Mouse (Mus musculus) MEL (cell line): Measurements from ENCODE around the gene Bco1. TPM values are rescaled to one million over a fixed set of nuclear protein-coding genes. Genes with fewer than 3 reads are reported as not detected.

Experiments
- DNase-seq: peaks from one replicate; pipeline ENCODE4 v3.0.0; 2011; ENCODE audit warnings: low read depth, low spot score
- H3K27ac ChIP-seq: 2 replicates; pipeline ENCODE4 v1.5.1; 2012; ENCODE audit warnings: low read depth, mild to moderate bottlenecking, control low read depth, low read length, moderate library complexity; ENCODE audit not compliant: control insufficient read depth
- H3K27me3 ChIP-seq, 2 experiments: fragments of 150-350 bp in 1 of 2; sonication (generic) in 1 of 2; 2 replicates each; pipeline ENCODE4 v1.6.1; 2012; ENCODE audit warnings: low read length in 2 of 2, mild to moderate bottlenecking in 2 of 2, improper control_type of control experiment in 1 of 2, moderate library complexity in 1 of 2; ENCODE audit not compliant: insufficient read depth in 2 of 2, control insufficient read depth in 1 of 2
- H3K36me3 ChIP-seq, 2 experiments: 2 replicates each; pipeline ENCODE4 v1.6.1; 2012 to 2014; ENCODE audit warnings: low read length in 2 of 2, improper control_type of control experiment in 1 of 2, inconsistent platforms in 1 of 2, mild to moderate bottlenecking in 1 of 2; ENCODE audit not compliant: insufficient read depth in 2 of 2, control insufficient read depth in 1 of 2
- H3K4me1 ChIP-seq, 2 experiments: fragments of 150-350 bp in 1 of 2; sonication (generic) in 1 of 2; 2 replicates each; pipeline ENCODE4 v1.6.1; 2012; ENCODE audit warnings: low read length in 2 of 2, improper control_type of control experiment in 1 of 2, mild to moderate bottlenecking in 1 of 2; ENCODE audit not compliant: insufficient read depth in 2 of 2, control insufficient read depth in 1 of 2
- H3K4me3 ChIP-seq, 2 experiments: fragments of 150-350 bp in 1 of 2; sonication (generic) in 1 of 2; 2 replicates each; pipeline ENCODE4 v1.5.1; 2012; ENCODE audit warnings: low read depth in 2 of 2, low read length in 2 of 2, mild to moderate bottlenecking in 2 of 2, moderate library complexity in 2 of 2, control low read depth in 1 of 2, improper control_type of control experiment in 1 of 2; ENCODE audit not compliant: control insufficient read depth in 1 of 2, insufficient read depth in 1 of 2
- H3K79me2 ChIP-seq: 2 replicates; pipeline ENCODE4 v1.6.1; 2012; ENCODE audit warnings: mild to moderate bottlenecking, low read length, moderate library complexity; ENCODE audit not compliant: control insufficient read depth, poor library complexity, insufficient read depth
- H3K9ac ChIP-seq: 2 replicates; pipeline ENCODE4 v1.6.1; 2012; ENCODE audit warnings: low read depth, mild to moderate bottlenecking, control low read depth, low read length, moderate library complexity; ENCODE audit not compliant: control insufficient read depth, poor library complexity, severe bottlenecking
- H3K9me3 ChIP-seq: fragments of 150-350 bp; sonication (generic); replicated peaks from 2 replicates; pipeline ENCODE4 v1.6.1; 2012; ENCODE audit warnings: mild to moderate bottlenecking, low read length, improper control_type of control experiment, moderate library complexity; ENCODE audit not compliant: insufficient read depth
- CHD1 ChIP-seq: IDR thresholded peaks from 2 replicates; pipeline ENCODE4 v1.6.1; 2012; ENCODE audit warnings: low read depth, mild to moderate bottlenecking, inconsistent platforms, low read length, improper control_type of control experiment
- ELF1 ChIP-seq: IDR thresholded peaks from 2 replicates; pipeline ENCODE4 v1.6.1; 2014; ENCODE audit warnings: low read depth, mild to moderate bottlenecking, inconsistent platforms, low read length, improper control_type of control experiment, moderate library complexity
- GATA1 ChIP-seq: IDR thresholded peaks from 2 replicates; pipeline ENCODE4 v1.6.1; 2011; ENCODE audit warnings: low read depth, low read length, improper control_type of control experiment
- JUND ChIP-seq: IDR thresholded peaks from 2 replicates; pipeline ENCODE4 v1.6.1; 2011; ENCODE audit warnings: low read depth, mild to moderate bottlenecking, improper control_type of control experiment, low read length
- MAX ChIP-seq: IDR thresholded peaks from 2 replicates; pipeline ENCODE4 v1.6.1; 2011; ENCODE audit warnings: low read length, improper control_type of control experiment
- MXI1 ChIP-seq: IDR thresholded peaks from 2 replicates; pipeline ENCODE4 v1.6.1; 2011; ENCODE audit warnings: mild to moderate bottlenecking, low read depth, low read length, improper control_type of control experiment
- MYB ChIP-seq: IDR thresholded peaks from 2 replicates; pipeline ENCODE4 v1.6.1; 2011; ENCODE audit warnings: mild to moderate bottlenecking, low read depth, low read length, improper control_type of control experiment
- POLR2A ChIP-seq, 2 experiments: IDR thresholded peaks; 2 replicates each; pipeline ENCODE4 v1.6.1; 2011 to 2012; ENCODE audit warnings: low read length in 2 of 2, mild to moderate bottlenecking in 2 of 2, control low read depth in 1 of 2, improper control_type of control experiment in 1 of 2, low read depth in 1 of 2, moderate library complexity in 1 of 2; ENCODE audit not compliant: control insufficient read depth in 1 of 2, insufficient read depth in 1 of 2, poor library complexity in 1 of 2
- SIN3A ChIP-seq: IDR thresholded peaks from 2 replicates; pipeline ENCODE4 v1.6.1; 2012; ENCODE audit warnings: low read length, improper control_type of control experiment, inconsistent platforms
- UBTF ChIP-seq: IDR thresholded peaks from 2 replicates; pipeline ENCODE4 v1.6.1; 2012; ENCODE audit warnings: low read depth, mild to moderate bottlenecking, inconsistent platforms, low read length, improper control_type of control experiment, moderate library complexity, borderline replicate concordance; ENCODE audit not compliant: insufficient read depth
- USF2 ChIP-seq, 2 experiments: IDR thresholded peaks; 2 replicates each; pipeline ENCODE4 v1.6.1; 2011 to 2012; ENCODE audit warnings: improper control_type of control experiment in 2 of 2, low read length in 2 of 2, borderline replicate concordance in 1 of 2, inconsistent platforms in 1 of 2, low read depth in 1 of 2, mild to moderate bottlenecking in 1 of 2; ENCODE audit not compliant: insufficient read depth in 1 of 2
- ZKSCAN1 ChIP-seq: IDR thresholded peaks from 2 replicates; pipeline ENCODE4 v1.6.1; 2012; ENCODE audit warnings: low read depth, mild to moderate bottlenecking, inconsistent platforms, low read length, improper control_type of control experiment, moderate library complexity
- ZMIZ1 ChIP-seq: IDR thresholded peaks from 2 replicates; pipeline ENCODE4 v1.6.1; 2012; ENCODE audit warnings: low read depth, mild to moderate bottlenecking, inconsistent platforms, low read length, improper control_type of control experiment, moderate library complexity
- ZNF384 ChIP-seq: IDR thresholded peaks from 2 replicates; pipeline ENCODE4 v1.6.1; 2012; ENCODE audit warnings: low read depth, mild to moderate bottlenecking, inconsistent platforms, low read length, improper control_type of control experiment
- polyA plus RNA-seq, 2 experiments: library from polyadenylated mRNA; stranded (reverse) in 1 of 2; unstranded in 1 of 2; fragments of >175 nt in 1 of 2; fragments of >200 nt in 1 of 2; gene quantifications; 2 replicates each; pipeline versions ENCODE4 v1.2.1 to v1.2.4; 2012; ENCODE audit warnings: low replicate concordance in 2 of 2, low read depth in 1 of 2; ENCODE audit not compliant: insufficient read length in 2 of 2, insufficient read depth in 1 of 2, missing spikeins in 1 of 2
- total RNA-seq: library from RNA; depleted of rRNA; stranded (reverse); fragments of 300-350 nt; gene quantifications from 2 replicates; pipeline ENCODE4 v1.2.3, GENCODE M21; 2012

Bco1 gene
- total and polyA plus RNA-seq, 3 experiments = 0.70 to 1.2 TPM; not detected in 1

GRCm38 (mm10) chr8:117174536-117174935 is 78.9 kb downstream of the Bco1 start:
- Histone ChIP-seq H3K4me3 (no peak overlapping the region), H3K79me2 (no peaks in the 10 kb centered on the region), H3K36me3 (peaks cover 0 to 9% of the 10 kb centered on the region in 2 experiments; a peak in 3 of 4 replicates), H3K9ac (no peak overlapping the region), H3K9me3 (no peaks in the 10 kb centered on the region), H3K4me1 (peaks cover 2 to 12% of the 10 kb centered on the region in 2 experiments; a peak in 3 of 4 replicates), H3K27ac (no peak overlapping the region), H3K27me3 (no peaks in the 10 kb centered on the region)
- no peak for TF ChIP-seq SIN3A
- no peak for TF ChIP-seq ZMIZ1
- no peak for TF ChIP-seq MYB
- no peak for TF ChIP-seq ELF1
- no peak for TF ChIP-seq MXI1
- no peak for TF ChIP-seq ZKSCAN1
- TF ChIP-seq GATA1 = no peak
- no peak for TF ChIP-seq MAX
- no peak for DNase-seq

- Histone ChIP-seq H3K36me3 (peaks cover 0 to 9% of the 10 kb centered on the region in 2 experiments; a peak in 3 of 4 replicates), H3K27ac (no peak overlapping the region)
- DNase-seq = no peak
- no peak for TF ChIP-seq ZNF384
- TF ChIP-seq, all 39 proteins: peak for 0
- H3K9me3 ChIP-seq = no peaks in the 10 kb centered on the region
- H3K27me3 ChIP-seq = no peaks in the 10 kb centered on the region
- peaks cover 2 to 12% of the 10 kb centered on the region in 2 experiments; a peak in 3 of 4 replicates for H3K4me1 ChIP-seq
- H3K4me3 ChIP-seq = no peak overlapping the region
- H3K9ac ChIP-seq = no peak overlapping the region
- H3K79me2 ChIP-seq = no peaks in the 10 kb centered on the region
Observed at GRCm38 (mm10) chr8:117176308-117176707, 80.7 kb downstream of the Bco1 start.

DNA sequence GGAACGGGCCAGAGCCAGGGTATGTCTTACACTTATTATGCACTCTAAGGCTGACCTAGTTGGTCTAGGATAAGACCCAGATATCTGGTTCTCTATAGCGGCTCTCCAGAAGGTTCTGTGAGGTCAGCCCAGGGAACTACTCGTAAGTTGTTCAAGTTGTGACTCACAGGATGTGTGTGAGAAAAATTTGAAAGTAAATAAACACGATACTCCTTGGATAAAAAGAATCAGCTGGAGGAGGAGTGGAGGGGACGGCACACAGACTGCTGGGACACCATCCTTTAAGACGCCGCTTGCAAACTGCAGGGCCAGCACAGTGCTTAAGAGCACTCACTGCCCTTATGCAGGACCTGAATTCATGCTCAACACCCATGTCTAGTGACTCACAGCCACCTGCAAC is 81.6 kb downstream of the Bco1 start:
- no peaks in the 10 kb centered on the region for H3K79me2 ChIP-seq
- H3K9ac ChIP-seq = no peak overlapping the region
- H3K9me3 ChIP-seq = no peaks in the 10 kb centered on the region
- H3K27ac ChIP-seq = no peak overlapping the region
- no peaks in the 10 kb centered on the region for H3K27me3 ChIP-seq
- no peak overlapping the region for H3K4me3 ChIP-seq
- TF ChIP-seq CHD1 (no peak), ZKSCAN1 (no peak), ZMIZ1 (no peak), MXI1 (no peak), GATA1 (no peak), JUND (no peak), MYB (no peak), POLR2A (IDR thresholded peaks at IDR 0.05; ENCODE audit: control insufficient read depth in 1 of 2, insufficient read depth in 1 of 2, low read depth in 1 of 2, low read length in 2 of 2, poor library complexity in 1 of 2) (no peak), UBTF (no peak), USF2 (IDR thresholded peaks at IDR 0.05; ENCODE audit: borderline replicate concordance in 1 of 2, insufficient read depth in 1 of 2, low read depth in 1 of 2, low read length in 2 of 2) (no peak)
- peaks cover 2 to 9% of the 10 kb centered on the region in 2 experiments; a peak in 3 of 4 replicates for H3K4me1 ChIP-seq
- H3K36me3 ChIP-seq = peaks cover 0 to 9% of the 10 kb centered on the region in 2 experiments; a peak in 3 of 4 replicates
- no peak for DNase-seq
